Mouse (Mus musculus) embryonic facial prominence, embryonic 14.5 days (tissue): ENCODE results near the gene Enc1. TPM values are rescaled to one million over a fixed set of nuclear protein-coding genes. Genes with fewer than 3 reads are reported as not detected.

Experiments used
- ATAC-seq: fragments of 200-750 bp; cut with Nextera tagmentation; 2 replicates; pipeline ENCODE4 v1.8.0; 2017; ENCODE audit warnings: low read depth, moderate number of reproducible peaks, moderate TSS enrichment
- DNase-seq: peaks from one replicate; pipeline ENCODE4 v3.0.0-alpha.2; 2015; ENCODE audit warnings: low spot score
- H3K27ac ChIP-seq: fragments of 300-500 bp; sonication (generic); replicated peaks from 2 replicates; pipeline ENCODE4 v1.5.1; 2014; ENCODE audit warnings: low read depth, mild to moderate bottlenecking, low read length, moderate library complexity
- H3K27me3 ChIP-seq: fragments of 300-500 bp; sonication (generic); replicated peaks from 2 replicates; pipeline ENCODE4 v1.6.1; 2014; ENCODE audit warnings: low read length; ENCODE audit not compliant: control insufficient read depth, insufficient read depth
- H3K36me3 ChIP-seq: fragments of 300-500 bp; sonication (generic); 2 replicates; pipeline ENCODE4 v1.6.1; 2014; ENCODE audit warnings: low read length, mixed read lengths; ENCODE audit not compliant: control insufficient read depth, insufficient read depth
- H3K4me1 ChIP-seq: fragments of 300-500 bp; sonication (generic); 2 replicates; pipeline ENCODE4 v1.6.1; 2014; ENCODE audit warnings: antibody characterized with exemption, low read length; ENCODE audit not compliant: control insufficient read depth, insufficient read depth
- H3K4me2 ChIP-seq: fragments of 300-500 bp; sonication (generic); 2 replicates; pipeline ENCODE4 v1.6.1; 2014; ENCODE audit warnings: low read depth, mild to moderate bottlenecking, low read length, moderate library complexity, mixed read lengths
- H3K4me3 ChIP-seq: fragments of 300-500 bp; sonication (generic); 2 replicates; pipeline ENCODE4 v1.5.1; 2014; ENCODE audit warnings: low read depth, mild to moderate bottlenecking, low read length
- H3K9ac ChIP-seq: fragments of 300-500 bp; sonication (generic); 2 replicates; pipeline ENCODE4 v1.6.1; 2014; ENCODE audit warnings: low read depth, mild to moderate bottlenecking, low read length, moderate library complexity, mixed read lengths
- H3K9me3 ChIP-seq: fragments of 300-500 bp; sonication (generic); 2 replicates; pipeline ENCODE4 v1.6.1; 2016; ENCODE audit warnings: low read length; ENCODE audit not compliant: control insufficient read depth
- WGBS: fragments of 180-500 bp; shearing (Covaris S2); extraction: QIAGEN DNeasy Blood & Tissue Kit; methylation state at CpG from one replicate; pipeline ENCODE4 v1.1.7; 2014; 5-methylcytosine and 5-hydroxymethylcytosine counted together
- polyA plus RNA-seq: library from polyadenylated mRNA; unstranded; fragments of >200 nt; fragmentation: Nextera tagmentation; extraction: Ambion mirVana; gene quantifications from 2 replicates; pipeline ENCODE4 v1.2.1, GENCODE M21; 2014

The Enc1 gene
- polyA plus RNA-seq, 1 experiment from 2014 or later, result 9.5 TPM

DNA sequence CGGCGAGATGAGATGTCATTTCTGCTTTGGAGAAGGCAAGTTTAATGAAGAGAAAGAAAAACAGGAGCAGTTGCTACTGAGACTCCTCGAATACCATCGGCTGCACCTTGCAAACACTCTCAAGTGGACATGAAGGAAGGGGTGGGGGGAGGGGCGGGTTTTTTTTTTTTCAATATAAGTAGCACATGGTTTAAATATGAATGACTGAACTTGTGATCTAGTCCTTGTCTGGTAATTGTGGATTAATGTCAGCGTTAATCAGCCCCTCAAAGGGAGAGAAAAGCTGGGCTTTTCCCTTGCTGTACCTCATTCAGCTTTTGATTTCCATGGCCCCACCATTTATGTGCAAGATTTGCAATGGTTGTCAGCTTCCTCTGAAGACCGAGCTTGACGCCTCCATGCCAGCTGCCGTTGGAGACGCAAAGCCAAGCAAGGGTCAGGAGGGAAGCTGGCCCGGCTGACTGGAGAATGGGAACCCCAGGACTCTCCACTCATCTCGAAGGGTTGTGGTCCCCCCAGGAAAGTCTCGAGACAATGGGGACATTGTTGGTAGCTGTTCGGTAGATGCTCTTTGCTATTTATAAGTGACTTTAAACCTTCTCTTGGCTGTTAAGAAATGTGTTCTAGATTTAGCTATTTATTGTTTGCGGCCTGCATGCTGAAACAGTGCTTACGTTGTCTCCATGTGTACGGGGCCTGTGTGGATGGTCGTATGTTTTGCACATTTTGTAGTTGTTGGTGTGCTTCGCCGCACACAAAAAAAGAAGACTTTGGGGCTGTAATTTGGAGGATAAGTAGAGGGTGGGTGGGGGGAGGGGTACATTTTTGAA, 9.9 kb downstream of the Enc1 start:
- WGBS, result 53% methylated on average over 20 of the region's 20 CpGs
- H3K4me1 ChIP-seq, result peaks cover 35% of the 10 kb centered on the region

DNA sequence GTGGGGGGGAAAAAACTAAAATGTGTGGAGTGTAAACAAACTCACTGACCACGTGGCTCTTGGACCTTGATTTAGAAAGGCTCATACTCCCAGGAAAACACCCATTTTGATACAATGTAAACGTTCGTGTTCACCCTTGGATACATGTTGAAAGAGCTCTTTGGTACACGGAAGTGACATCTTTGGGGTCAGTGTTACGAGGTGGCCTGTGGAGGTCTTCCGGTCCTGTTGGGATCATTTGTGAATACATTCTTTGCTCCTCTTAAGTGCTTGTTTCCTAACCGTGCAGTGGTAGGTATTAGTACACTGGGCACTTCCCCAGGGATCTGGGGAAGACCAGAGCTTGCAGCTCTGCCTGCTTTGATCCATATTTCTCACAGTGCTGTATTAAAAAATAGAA, 10.8 kb downstream of the Enc1 start:
- DNase-seq (no peak), ATAC-seq (no peak)
- 72% methylated on average over 7 of the region's 7 CpGs for WGBS
- Histone ChIP-seq H3K27ac (no peak overlapping the region), H3K4me3 (no peak overlapping the region), H3K9me3 (no peaks in the 10 kb centered on the region), H3K4me1 (peaks cover 35% of the 10 kb centered on the region), H3K4me2 (no peak overlapping the region), H3K27me3 (no peaks in the 10 kb centered on the region), H3K36me3 (peaks cover 55% of the 10 kb centered on the region), H3K9ac (no peak overlapping the region)

More for the DNA sequence above, 9.9 kb downstream of the Enc1 start:
- no peak for ATAC-seq
- Histone ChIP-seq H3K4me3 (no peak overlapping the region), H3K27me3 (no peaks in the 10 kb centered on the region), H3K4me2 (no peak overlapping the region), H3K9me3 (no peaks in the 10 kb centered on the region), H3K36me3 (peaks cover 64% of the 10 kb centered on the region), H3K9ac (no peak overlapping the region), H3K27ac (no peak overlapping the region)
- DNase-seq, result peak; percentile 51

DNA sequence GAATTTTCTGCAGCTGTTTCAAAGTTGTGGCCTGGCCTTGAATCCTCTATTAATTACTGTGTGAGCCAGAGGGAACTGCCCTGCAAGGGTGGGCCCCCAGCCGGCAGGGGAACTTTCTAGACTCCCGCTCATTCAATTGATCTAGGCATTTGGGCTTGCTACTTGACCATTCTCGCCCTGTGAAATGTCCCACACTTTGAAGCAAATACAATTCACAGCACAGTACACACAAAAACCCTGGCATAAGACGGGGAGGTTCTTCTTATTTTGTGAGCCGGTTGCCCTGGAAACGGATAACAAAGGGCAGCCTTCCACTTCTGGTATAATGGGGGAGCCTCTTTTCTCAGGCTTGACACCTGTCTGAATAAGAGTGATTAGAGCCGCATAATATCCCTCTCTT, 11.6 kb downstream of the Enc1 start:
- no peak overlapping the region for H3K4me3 ChIP-seq
- peaks cover 31% of the 10 kb centered on the region for H3K4me1 ChIP-seq
- no peaks in the 10 kb centered on the region for H3K27me3 ChIP-seq
- WGBS, result 66% methylated on average over 7 of the region's 7 CpGs
- ATAC-seq, result no peak
- DNase-seq, result peak; percentile 47
- no peak overlapping the region for H3K9ac ChIP-seq
- no peaks in the 10 kb centered on the region for H3K9me3 ChIP-seq
- peaks cover 47% of the 10 kb centered on the region for H3K36me3 ChIP-seq
- H3K4me2 ChIP-seq, result no peak overlapping the region
- no peak overlapping the region for H3K27ac ChIP-seq

DNA sequence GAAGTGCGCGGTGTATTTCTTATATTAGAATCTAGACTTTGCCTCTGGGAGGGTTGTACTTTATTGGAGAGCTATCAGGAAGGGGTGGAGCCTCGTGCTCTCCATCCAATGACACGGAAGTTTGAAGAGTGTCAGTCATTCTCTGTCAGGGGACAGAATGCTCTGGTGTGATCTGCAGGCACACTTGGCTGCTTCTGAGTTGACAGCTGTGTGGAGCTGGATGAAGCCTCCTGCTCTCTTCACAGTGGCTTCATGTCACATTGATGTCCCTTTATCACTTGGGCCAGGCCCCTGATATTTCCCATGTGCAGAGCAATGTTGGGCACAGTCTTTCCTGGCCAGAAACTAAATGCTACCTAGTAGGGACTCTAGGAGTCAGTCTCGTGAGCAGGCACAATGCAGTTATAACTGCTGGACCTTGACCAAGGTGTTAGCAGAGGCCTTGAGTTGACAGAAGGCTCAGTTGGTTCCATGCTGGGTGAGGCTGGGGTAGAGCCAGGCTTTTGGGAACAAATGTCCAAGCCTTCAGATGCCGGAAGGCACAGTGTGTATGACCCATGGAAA, 12.6 kb downstream of the Enc1 start:
- WGBS, result 76% methylated on average over 6 of the region's 6 CpGs
- Histone ChIP-seq H3K36me3 (peaks cover 37% of the 10 kb centered on the region), H3K27ac (no peak overlapping the region), H3K4me2 (no peak overlapping the region), H3K27me3 (no peaks in the 10 kb centered on the region), H3K4me3 (no peak overlapping the region), H3K4me1 (peaks cover 26% of the 10 kb centered on the region), H3K9me3 (no peaks in the 10 kb centered on the region), H3K9ac (no peak overlapping the region)
- no peak for ATAC-seq
- DNase-seq, result no peak

DNA sequence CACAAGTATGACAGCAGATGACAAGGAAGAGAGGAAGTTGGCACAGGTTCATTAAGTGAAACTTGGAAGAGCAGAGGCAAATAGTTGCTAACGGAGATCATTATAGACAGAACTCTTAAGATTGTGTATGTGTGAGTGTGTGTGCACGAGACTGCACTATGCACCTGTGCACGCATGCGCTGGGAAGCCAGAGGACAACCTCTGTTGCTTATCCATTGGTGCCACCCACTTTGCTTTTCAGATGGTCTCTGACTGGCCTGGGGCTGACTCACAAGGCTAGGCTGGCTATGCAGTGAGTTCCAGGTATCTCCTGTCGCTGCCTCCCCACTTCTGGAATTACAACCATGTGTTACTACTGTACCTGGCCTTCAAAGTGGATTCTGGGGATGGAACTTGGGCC, 13.1 kb downstream of the Enc1 start:
- Histone ChIP-seq H3K9me3 (no peaks in the 10 kb centered on the region), H3K27ac (no peak overlapping the region), H3K9ac (no peak overlapping the region), H3K4me3 (no peak overlapping the region), H3K27me3 (no peaks in the 10 kb centered on the region), H3K4me2 (no peak overlapping the region), H3K36me3 (peaks cover 32% of the 10 kb centered on the region), H3K4me1 (peaks cover 21% of the 10 kb centered on the region)
- WGBS, result 90% methylated on average over 5 of the region's 5 CpGs
- ATAC-seq, result no peak
- no peak for DNase-seq

DNA sequence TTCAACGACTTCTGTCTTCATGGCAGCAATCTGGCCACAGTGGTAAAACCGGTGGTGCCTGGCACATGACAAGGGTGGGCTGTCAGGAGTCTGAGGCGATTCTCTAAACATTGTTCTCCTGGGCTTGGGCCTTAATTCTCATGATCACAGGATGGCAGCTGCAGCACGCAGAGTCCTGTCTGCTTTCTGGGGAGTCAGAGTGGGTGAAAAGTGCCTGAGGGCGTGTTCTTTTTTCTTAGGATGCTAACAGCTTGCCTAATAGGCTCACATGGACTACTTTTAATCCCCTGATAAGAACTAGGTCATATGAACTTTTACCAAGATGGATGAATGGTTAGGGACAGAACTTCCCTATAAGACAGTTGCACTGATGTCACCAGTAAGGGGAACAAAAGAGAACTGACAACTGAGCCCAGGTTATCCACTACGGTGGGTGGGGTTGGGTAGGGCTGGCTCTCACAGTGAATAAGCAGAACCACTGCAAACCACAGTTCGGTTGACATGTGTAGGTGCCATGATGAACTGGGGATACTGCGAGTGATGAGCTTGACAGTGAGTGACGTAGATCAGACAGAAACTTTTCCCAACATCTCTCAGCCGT, 13.8 kb downstream of the Enc1 start:
- Histone ChIP-seq H3K27ac (no peak overlapping the region), H3K4me3 (no peak overlapping the region), H3K4me2 (no peak overlapping the region), H3K9me3 (no peaks in the 10 kb centered on the region), H3K27me3 (no peaks in the 10 kb centered on the region), H3K4me1 (peaks cover 17% of the 10 kb centered on the region), H3K36me3 (peaks cover 27% of the 10 kb centered on the region), H3K9ac (no peak overlapping the region)
- ATAC-seq, result no peak
- DNase-seq, result no peak
- WGBS, result 79% methylated on average over 10 of the region's 10 CpGs

DNA sequence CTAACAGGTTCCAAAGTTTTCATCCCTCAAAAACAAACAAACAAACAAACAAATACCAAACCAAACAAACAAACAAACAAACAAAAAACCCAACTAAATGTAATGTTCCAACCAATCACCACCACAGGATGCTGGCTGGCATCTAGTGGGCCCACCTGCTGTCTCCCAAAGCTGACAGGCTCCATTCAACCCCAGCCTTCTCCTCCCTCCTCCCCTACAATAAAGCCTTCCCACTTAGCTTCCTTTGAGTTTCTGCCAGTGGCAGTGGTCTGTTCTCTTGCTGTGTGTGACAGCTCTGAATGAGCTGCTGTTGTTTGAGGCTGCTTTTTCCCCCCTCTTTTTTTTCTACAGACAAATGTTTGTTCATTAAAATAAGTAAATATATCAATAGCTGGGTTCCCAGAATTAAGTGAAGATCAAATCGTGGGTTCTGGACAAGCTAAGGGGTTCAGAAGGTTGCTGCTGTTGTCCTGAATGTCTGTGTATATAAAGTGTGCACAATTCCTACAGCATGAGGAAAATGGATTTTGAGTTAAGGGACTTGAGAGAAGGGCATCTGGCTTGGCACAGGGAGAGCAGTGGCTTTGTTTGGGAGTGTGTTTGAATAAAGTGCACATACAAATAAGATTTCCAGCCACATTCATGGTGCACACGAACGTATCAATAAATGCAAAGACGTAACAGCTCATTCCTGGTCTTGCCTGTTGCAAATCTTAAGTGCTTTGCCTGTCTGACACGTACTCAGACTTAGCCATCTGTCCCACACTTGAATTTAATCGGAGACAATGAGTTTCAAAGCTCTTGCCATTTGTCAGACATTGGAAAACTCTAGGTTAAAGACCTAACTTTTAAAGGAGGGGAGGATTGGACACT, 15.3 kb downstream of the Enc1 start:
- H3K9me3 ChIP-seq, result no peaks in the 10 kb centered on the region
- peaks cover 15% of the 10 kb centered on the region for H3K36me3 ChIP-seq
- no peak overlapping the region for H3K4me3 ChIP-seq
- H3K27ac ChIP-seq, result 0 out of 2 replicates have a peak overlapping the region, but pooled peaks have one; percentile 33
- ATAC-seq (no peak), DNase-seq (no peak)
- H3K27me3 ChIP-seq, result no peaks in the 10 kb centered on the region
- no peak overlapping the region for H3K4me2 ChIP-seq
- 62% methylated on average over 6 of the region's 6 CpGs for WGBS
- H3K4me1 ChIP-seq, result peaks cover 7% of the 10 kb centered on the region
- H3K9ac ChIP-seq, result no peak overlapping the region

DNA sequence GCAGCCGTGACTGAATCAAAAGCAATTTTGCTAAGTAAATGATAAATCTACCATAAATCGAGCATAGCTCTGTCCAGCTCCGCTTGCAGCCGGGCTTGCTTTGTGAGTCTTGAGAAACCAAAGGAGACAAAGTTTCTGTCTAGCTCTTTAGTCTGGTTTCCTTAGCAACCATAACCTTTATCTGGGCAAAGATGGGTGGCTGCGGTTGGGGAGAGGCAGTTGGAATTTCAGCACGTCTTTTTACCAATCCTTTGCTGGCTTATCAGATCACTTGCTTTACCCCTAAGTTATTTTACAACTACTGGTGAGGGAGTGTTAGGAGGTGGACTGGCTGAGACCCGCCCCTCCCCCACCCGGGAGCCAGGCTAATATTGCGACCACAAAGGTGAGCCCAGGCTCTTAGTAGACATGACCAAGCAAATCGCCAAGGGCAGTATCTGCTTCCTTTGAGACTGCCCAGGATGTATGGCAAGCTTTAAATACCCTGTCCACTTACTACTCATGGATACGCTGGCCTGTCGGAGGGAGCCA, 16.0 kb downstream of the Enc1 start:
- Histone ChIP-seq H3K27me3 (no peaks in the 10 kb centered on the region), H3K4me1 (peaks cover 7% of the 10 kb centered on the region), H3K9me3 (no peaks in the 10 kb centered on the region), H3K9ac (no peak overlapping the region), H3K4me2 (no peak overlapping the region), H3K36me3 (peaks cover 8% of the 10 kb centered on the region), H3K4me3 (no peak overlapping the region), H3K27ac (0 out of 2 replicates have a peak overlapping the region, but pooled peaks have one; percentile 33)
- no peak for DNase-seq
- no peak for ATAC-seq
- 50% methylated on average over 12 of the region's 12 CpGs for WGBS
